Mouse (Mus musculus): ENCODE measurements around the gene Rnase13. TPM values are rescaled to one million over a fixed set of nuclear protein-coding genes. Genes with fewer than 3 reads are reported as not detected.

Gene Rnase13
- polyA plus RNA-seq, 1 experiment = 0.21 TPM

- TF ChIP-seq CTCF (IDR thresholded peaks at IDR 0.05; ENCODE audit: extremely low read depth, insufficient read depth, low read length) (no peak), POLR2A (IDR thresholded peaks at IDR 0.05; ENCODE audit: extremely low read depth, insufficient read depth, low read length) (no peak)
- Histone ChIP-seq H3K4me1 (ENCODE audit: control insufficient read depth, insufficient read depth, low read length) (no peaks in the 10 kb centered on the region; the same call in 1 of the 2 replicates), H3K27ac (ENCODE audit: insufficient read depth, low read length) (peak overlapping the region; percentile 63; the same call in 1 of the 2 replicates), H3K4me3 (ENCODE audit: insufficient read depth, low read length) (no peak overlapping the region)
Observed at GRCm38 (mm10) chr14:51915030-51915429, 7.5 kb downstream of the Rnase13 start.

GRCm38 (mm10) chr14:51913960-51914762 lies 8.4 kb downstream of the Rnase13 start, which contains the start of gene Ndrg2:
Gene Ndrg2, minus strand, starts transcription at chr14:51914158.
- no peaks in the 10 kb centered on the region; the same call in 1 of the 2 replicates for H3K4me1 ChIP-seq (ENCODE audit: control insufficient read depth, insufficient read depth, low read length)
- H3K27ac ChIP-seq (ENCODE audit: insufficient read depth, low read length) = peak within 1 kb of the TSS; percentile 94
- no peak for TF ChIP-seq CTCF (IDR thresholded peaks at IDR 0.05; ENCODE audit: extremely low read depth, insufficient read depth, low read length)
- H3K4me3 ChIP-seq (ENCODE audit: insufficient read depth, low read length) = peak within 1 kb of the TSS; percentile 65

GRCm38 (mm10) chr14:51913062-51913959 lies 9.3 kb downstream of the Rnase13 start:
- no peak for TF ChIP-seq CTCF (IDR thresholded peaks at IDR 0.05; ENCODE audit: extremely low read depth, insufficient read depth, low read length)
- TF ChIP-seq POLR2A (IDR thresholded peaks at IDR 0.05; ENCODE audit: extremely low read depth, insufficient read depth, low read length) = 0 out of 2 replicates have a peak, but pooled peaks have one; percentile 27
- Histone ChIP-seq H3K27ac (ENCODE audit: insufficient read depth, low read length) (peak overlapping the region; percentile 94), H3K4me3 (ENCODE audit: insufficient read depth, low read length) (peak overlapping the region; percentile 65), H3K4me1 (ENCODE audit: control insufficient read depth, insufficient read depth, low read length) (no peaks in the 10 kb centered on the region; the same call in 1 of the 2 replicates)

GRCm38 (mm10) chr14:51912391-51913061 lies 10.0 kb downstream of the Rnase13 start:
- Histone ChIP-seq H3K4me3 (ENCODE audit: insufficient read depth, low read length) (peak overlapping the region; percentile 65), H3K4me1 (ENCODE audit: control insufficient read depth, insufficient read depth, low read length) (no peaks in the 10 kb centered on the region; the same call in 1 of the 2 replicates), H3K27ac (ENCODE audit: insufficient read depth, low read length) (peak overlapping the region; percentile 69)
- TF ChIP-seq POLR2A (IDR thresholded peaks at IDR 0.05; ENCODE audit: extremely low read depth, insufficient read depth, low read length) = no peak

- Histone ChIP-seq H3K27ac (ENCODE audit: insufficient read depth, low read length) (no peak overlapping the region), H3K4me3 (ENCODE audit: insufficient read depth, low read length) (peak overlapping the region; percentile 35), H3K4me1 (ENCODE audit: control insufficient read depth, insufficient read depth, low read length) (no peaks in the 10 kb centered on the region; the same call in 1 of the 2 replicates)
- TF ChIP-seq CTCF (IDR thresholded peaks at IDR 0.05; ENCODE audit: extremely low read depth, insufficient read depth, low read length) (no peak), POLR2A (IDR thresholded peaks at IDR 0.05; ENCODE audit: extremely low read depth, insufficient read depth, low read length) (no peak)
Observed at GRCm38 (mm10) chr14:51911301-51911700, 11.3 kb downstream of the Rnase13 start.

GRCm38 (mm10) chr14:51906102-51906501 lies 16.5 kb downstream of the Rnase13 start:
- no peak overlapping the region for H3K4me3 ChIP-seq (ENCODE audit: insufficient read depth, low read length)
- no peak for TF ChIP-seq POLR2A (IDR thresholded peaks at IDR 0.05; ENCODE audit: extremely low read depth, insufficient read depth, low read length)
- no peak for TF ChIP-seq CTCF (IDR thresholded peaks at IDR 0.05; ENCODE audit: extremely low read depth, insufficient read depth, low read length)
- no peak overlapping the region for H3K27ac ChIP-seq (ENCODE audit: insufficient read depth, low read length)
- no peaks in the 10 kb centered on the region for H3K4me1 ChIP-seq (ENCODE audit: control insufficient read depth, insufficient read depth, low read length)

GRCm38 (mm10) chr14:51904706-51905105 lies 17.9 kb downstream of the Rnase13 start:
- no peak overlapping the region for H3K27ac ChIP-seq (ENCODE audit: insufficient read depth, low read length)
- H3K4me3 ChIP-seq (ENCODE audit: insufficient read depth, low read length) = no peak overlapping the region
- TF ChIP-seq POLR2A (IDR thresholded peaks at IDR 0.05; ENCODE audit: extremely low read depth, insufficient read depth, low read length) (no peak), CTCF (IDR thresholded peaks at IDR 0.05; ENCODE audit: extremely low read depth, insufficient read depth, low read length) (0 out of 2 replicates have a peak, but pooled peaks have one; percentile 0)
- H3K4me1 ChIP-seq (ENCODE audit: control insufficient read depth, insufficient read depth, low read length) = no peaks in the 10 kb centered on the region

GRCm38 (mm10) chr14:51903782-51904181 lies 18.8 kb downstream of the Rnase13 start:
- H3K27ac ChIP-seq (ENCODE audit: insufficient read depth, low read length) = no peak overlapping the region
- TF ChIP-seq CTCF (IDR thresholded peaks at IDR 0.05; ENCODE audit: extremely low read depth, insufficient read depth, low read length) = no peak
- TF ChIP-seq POLR2A (IDR thresholded peaks at IDR 0.05; ENCODE audit: extremely low read depth, insufficient read depth, low read length) = no peak
- no peak overlapping the region for H3K4me3 ChIP-seq (ENCODE audit: insufficient read depth, low read length)
- no peaks in the 10 kb centered on the region for H3K4me1 ChIP-seq (ENCODE audit: control insufficient read depth, insufficient read depth, low read length)
